Mouse (Mus musculus): ENCODE measurements at regions not wholly inside any gene's neighbourhood (a gene's known extent, or its start where the extent isn't known, plus 50 kb on each side); places are given as distances from the start of the nearest gene placed in this dataset.

GRCm38 (mm10) chr2:161241665-161242064 is 132.8 kb upstream of the Chd6 start:
- TF ChIP-seq CTCF (conservative IDR thresholded peaks at IDR 0.05; ENCODE audit: insufficient read depth, insufficient read length, low read depth, low read length): no peak
- no peak for TF ChIP-seq POLR2A (IDR thresholded peaks at IDR 0.05; ENCODE audit: low read depth, low read length)

All from kidney, adult 2 months (tissue).